Mouse (Mus musculus): ENCODE results near the gene Kazn.

The Kazn gene

GRCm38 (mm10) chr4:142163862-142164261 is 75.3 kb downstream of the Kazn start:
- no peak for DNase-seq (ENCODE audit: low read depth, low spot score)

GRCm38 (mm10) chr4:142162729-142163128 is 76.5 kb downstream of the Kazn start:
- DNase-seq (ENCODE audit: low read depth, low spot score) = no peak

- DNase-seq (ENCODE audit: low read depth, low spot score) = no peak
Observed at GRCm38 (mm10) chr4:142162102-142162501, 77.1 kb downstream of the Kazn start.

GRCm38 (mm10) chr4:142160041-142160440 is 79.2 kb downstream of the Kazn start:
- DNase-seq (ENCODE audit: low read depth, low spot score) = no peak

GRCm38 (mm10) chr4:142156506-142156905 is 82.7 kb downstream of the Kazn start:
- DNase-seq (ENCODE audit: low read depth, low spot score) = no peak

- no peak for DNase-seq (ENCODE audit: low read depth, low spot score)
Observed at GRCm38 (mm10) chr4:142154246-142154645, 85.0 kb downstream of the Kazn start.

- peak; percentile 60 for DNase-seq (ENCODE audit: low read depth, low spot score)
Observed at GRCm38 (mm10) chr4:142153526-142153925, 85.7 kb downstream of the Kazn start.

GRCm38 (mm10) chr4:142152733-142153422 is 86.3 kb downstream of the Kazn start:
- DNase-seq (ENCODE audit: low read depth, low spot score) = no peak

GRCm38 (mm10) chr4:142150086-142150485 is 89.1 kb downstream of the Kazn start:
- DNase-seq (ENCODE audit: low read depth, low spot score) = no peak

- DNase-seq (ENCODE audit: low read depth, low spot score) = no peak
Observed at GRCm38 (mm10) chr4:142149202-142149601, 90.0 kb downstream of the Kazn start.

GRCm38 (mm10) chr4:142147671-142148070 is 91.5 kb downstream of the Kazn start:
- no peak for DNase-seq (ENCODE audit: low read depth, low spot score)

GRCm38 (mm10) chr4:142144096-142144495 is 95.1 kb downstream of the Kazn start:
- no peak for DNase-seq (ENCODE audit: low read depth, low spot score)

- DNase-seq (ENCODE audit: low read depth, low spot score) = no peak
Observed at GRCm38 (mm10) chr4:142143290-142143689, 95.9 kb downstream of the Kazn start.

- no peak for DNase-seq (ENCODE audit: low read depth, low spot score)
Observed at GRCm38 (mm10) chr4:142139729-142140128, 99.5 kb downstream of the Kazn start.

GRCm38 (mm10) chr4:142138356-142139099 is 100.7 kb downstream of the Kazn start:
- peak; percentile 57 for DNase-seq (ENCODE audit: low read depth, low spot score)

- DNase-seq (ENCODE audit: low read depth, low spot score) = no peak
Observed at GRCm38 (mm10) chr4:142136766-142137503, 102.3 kb downstream of the Kazn start.

GRCm38 (mm10) chr4:142135515-142135914 is 103.7 kb downstream of the Kazn start:
- DNase-seq (ENCODE audit: low read depth, low spot score) = no peak

- no peak for DNase-seq (ENCODE audit: low read depth, low spot score)
Observed at GRCm38 (mm10) chr4:142130162-142130561, 109.0 kb downstream of the Kazn start.

GRCm38 (mm10) chr4:142127275-142127788 is 111.9 kb downstream of the Kazn start:
- no peak for DNase-seq (ENCODE audit: low read depth, low spot score)

GRCm38 (mm10) chr4:142126641-142127274 is 112.4 kb downstream of the Kazn start:
- no peak for DNase-seq (ENCODE audit: low read depth, low spot score)

GRCm38 (mm10) chr4:142121164-142121563 is 118.0 kb downstream of the Kazn start:
- DNase-seq (ENCODE audit: low read depth, low spot score) = no peak

GRCm38 (mm10) chr4:142118522-142118921 is 120.7 kb downstream of the Kazn start:
- DNase-seq (ENCODE audit: low read depth, low spot score) = no peak

All from WW6 (cell line).